In the genomic region with DNA sequence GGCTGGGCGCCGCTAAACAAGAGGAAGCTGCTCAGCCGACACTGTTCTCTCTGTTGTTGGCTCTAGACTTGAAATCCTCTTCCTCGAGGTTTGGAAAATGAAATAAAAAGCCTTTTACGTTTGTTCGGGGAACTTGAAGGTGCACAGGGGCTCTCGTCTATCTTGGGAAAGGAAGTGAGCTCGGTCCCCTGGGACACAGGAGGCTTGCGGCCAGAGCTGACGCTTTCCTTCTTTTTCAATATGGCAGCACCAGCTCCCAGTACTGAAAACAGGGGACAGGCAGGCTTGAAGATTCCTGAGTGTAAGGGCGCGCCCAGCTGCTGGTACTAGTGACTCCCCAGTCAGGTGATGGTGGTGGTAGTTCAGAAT, we compare ENCODE assay signal across 8 mouse cellular contexts. TPM values are rescaled to one million over a fixed set of nuclear protein-coding genes. Genes with fewer than 3 reads are reported as not detected.
DNase-seq lines count a peak whose midpoint lies in the region; ATAC-seq lines count a peak whose summit lies in the region.

No protein-coding gene starts in this region.

- peak overlapping the region; percentile 56 for H3K4me2 ChIP-seq in embryonic facial prominence, embryonic 14.5 days (ENCODE audit: low read depth, low read length)
- peak overlapping the region; percentile 88 for H3K4me2 ChIP-seq in neural tube, embryonic 15.5 days

- no peak overlapping the region for H3K9ac ChIP-seq in embryonic facial prominence, embryonic 14.5 days (ENCODE audit: low read depth, low read length)
- H3K9ac ChIP-seq in neural tube, embryonic 15.5 days (replicated peaks) = peak overlapping the region; percentile 49

- no peaks in the 10 kb centered on the region for H3K36me3 ChIP-seq in embryonic facial prominence, embryonic 14.5 days (ENCODE audit: control insufficient read depth, insufficient read depth, low read length)
- H3K36me3 ChIP-seq in neural tube, embryonic 15.5 days = no peaks in the 10 kb centered on the region

- 1% methylated on average over 12 of the region's 12 CpGs for WGBS in embryonic facial prominence, embryonic 14.5 days
- WGBS in neural tube, embryonic 15.5 days = under 1% methylated on average over 12 of the region's 12 CpGs

- ATAC-seq in embryonic facial prominence, embryonic 14.5 days (ENCODE audit: low read depth) = peak; percentile 47; the same call in 1 of the 2 replicates
- peak; percentile 74 for ATAC-seq in neural tube, embryonic 15.5 days (ENCODE audit: low FRiP score)
- ATAC-seq in megakaryocyte-erythroid progenitor cell, adult 5-6 weeks (replicated peaks; ENCODE audit: low FRiP score, low TSS enrichment, poor library complexity, severe bottlenecking) = no peak
- ATAC-seq in monocyte, adult 5-6 weeks (replicated peaks; ENCODE audit: insufficient number of reproducible peaks, low FRiP score, low TSS enrichment, poor library complexity, severe bottlenecking) = no peak

- no peak overlapping the region for H3K27ac ChIP-seq in brown adipose tissue, adult 24 weeks (replicated peaks; ENCODE audit: low read depth, low read length)
- no peak overlapping the region for H3K27ac ChIP-seq in embryonic facial prominence, embryonic 14.5 days (replicated peaks; ENCODE audit: low read depth, low read length)
- 0 out of 2 replicates have a peak overlapping the region, but pooled peaks have one; percentile 37 for H3K27ac ChIP-seq in neural tube, embryonic 15.5 days (replicated peaks)

- H3K4me1 ChIP-seq in brown adipose tissue, adult 24 weeks (ENCODE audit: control insufficient read depth, insufficient read depth, insufficient read length, low read length) = no peaks in the 10 kb centered on the region
- H3K4me1 ChIP-seq in embryonic facial prominence, embryonic 14.5 days (ENCODE audit: control insufficient read depth, insufficient read depth, low read length) = peaks cover 11% of the 10 kb centered on the region; the same call in 1 of the 2 replicates
- peaks cover 19% of the 10 kb centered on the region; the same call in 1 of the 2 replicates for H3K4me1 ChIP-seq in neural tube, embryonic 15.5 days

- DNase-seq in layer of hippocampus, postnatal 10 days (ENCODE audit: low spot score in 2 of 2) = peak; percentile 14 to 37
- DNase-seq in layer of hippocampus, adult 18-20 months (ENCODE audit: low spot score in 2 of 2) = no peak
- DNase-seq in embryonic facial prominence, embryonic 14.5 days (ENCODE audit: low spot score) = peak; percentile 39
- peak; percentile 9 to 26 for DNase-seq in layer of hippocampus, postnatal 36 days

- peaks cover 23% of the 10 kb centered on the region for H3K27me3 ChIP-seq in embryonic facial prominence, embryonic 14.5 days (replicated peaks; ENCODE audit: control insufficient read depth, insufficient read depth, low read length)
- H3K27me3 ChIP-seq in neural tube, embryonic 15.5 days (replicated peaks) = no peaks in the 10 kb centered on the region

- no peaks in the 10 kb centered on the region for H3K9me3 ChIP-seq in embryonic facial prominence, embryonic 14.5 days (ENCODE audit: control insufficient read depth, low read length)
- no peaks in the 10 kb centered on the region for H3K9me3 ChIP-seq in neural tube, embryonic 15.5 days (replicated peaks)

- H3K4me3 ChIP-seq in brown adipose tissue, adult 24 weeks (ENCODE audit: insufficient read depth, low read depth, low read length) = peak overlapping the region; percentile 47
- peak overlapping the region; percentile 35 for H3K4me3 ChIP-seq in embryonic facial prominence, embryonic 14.5 days (ENCODE audit: low read depth, low read length)
- H3K4me3 ChIP-seq in neural tube, embryonic 15.5 days (replicated peaks) = peak overlapping the region; percentile 56

RNA-seq across cellular contexts. Expression of a gene that starts 0.8 kb away (rescaled TPM):
- total RNA-seq in layer of hippocampus, postnatal 10 days (2021) = 10 to 100 TPM; 22.7 to 25.2 TPM
- 10 to 100 TPM; 21.5 to 24.8 TPM for total RNA-seq in layer of hippocampus, adult 18-20 months (2021)
- 0.21 TPM in 1 of 2 replicates, not detected in the other for polyA plus RNA-seq in brown adipose tissue, adult 24 weeks (2012; ENCODE audit: insufficient read depth, insufficient read length, missing spikeins)
- polyA plus RNA-seq in embryonic facial prominence, embryonic 14.5 days (2014; fragmentation: Nextera tagmentation; extraction: Ambion mirVana) = 0.71 and 1.1 TPM in 2 replicates
- total RNA-seq in layer of hippocampus, postnatal 36 days (2021) = 10 to 100 TPM; 16.6 to 18.5 TPM
- 3.6 and 3.7 TPM in 2 replicates for polyA plus RNA-seq in neural tube, embryonic 15.5 days (2015; fragmentation: Nextera tagmentation; extraction: Ambion mirVana)
- not detected in 2 replicates for total RNA-seq in megakaryocyte-erythroid progenitor cell, adult 5-6 weeks (2014; fragmentation: Nextera tagmentation)
- not detected in 2 replicates for total RNA-seq in megakaryocyte-erythroid progenitor cell, adult 5-6 weeks (2017)
- total RNA-seq in monocyte, adult 5-6 weeks (2017) = not detected in 3 replicates

Comparison
In these comparisons a context has a peak if more than half of its experiments do, and no peak if none do; other contexts are left out.
1. DNase-seq: peak in layer of hippocampus, postnatal 10 days (2 of 2), embryonic facial prominence, embryonic 14.5 days (single experiment) and layer of hippocampus, postnatal 36 days (2 of 2); none in layer of hippocampus, adult 18-20 months (0 of 2).
2. ATAC-seq: peak in embryonic facial prominence, embryonic 14.5 days (single experiment) and neural tube, embryonic 15.5 days (single experiment); none in megakaryocyte-erythroid progenitor cell, adult 5-6 weeks (single experiment) and monocyte, adult 5-6 weeks (single experiment).
3. RNA of a gene that starts 0.8 kb away (total RNA-seq): 22.7 to 25.2 TPM in layer of hippocampus, postnatal 10 days, 21.5 to 24.8 TPM in layer of hippocampus, adult 18-20 months and 16.6 to 18.5 TPM in layer of hippocampus, postnatal 36 days; not detected in megakaryocyte-erythroid progenitor cell, adult 5-6 weeks and not detected in monocyte, adult 5-6 weeks; every median in the first group is over 10 times any median in the second.
4. Peak in every context shown above with its lines, with median percentiles within 50 percentile points of each other: H3K4me3 ChIP-seq.